Mouse (Mus musculus): ENCODE data around the gene Gm7978. TPM values are rescaled to one million over a fixed set of nuclear protein-coding genes. Genes with fewer than 3 reads are reported as not detected.
"Not testable (repeated sequence)": the region's sequence is repeated elsewhere in the genome, so short reads cannot be mapped to it uniquely, and the experiment has no call there.

Gene Gm7978
- not detected for total RNA-seq (2021)

DNA sequence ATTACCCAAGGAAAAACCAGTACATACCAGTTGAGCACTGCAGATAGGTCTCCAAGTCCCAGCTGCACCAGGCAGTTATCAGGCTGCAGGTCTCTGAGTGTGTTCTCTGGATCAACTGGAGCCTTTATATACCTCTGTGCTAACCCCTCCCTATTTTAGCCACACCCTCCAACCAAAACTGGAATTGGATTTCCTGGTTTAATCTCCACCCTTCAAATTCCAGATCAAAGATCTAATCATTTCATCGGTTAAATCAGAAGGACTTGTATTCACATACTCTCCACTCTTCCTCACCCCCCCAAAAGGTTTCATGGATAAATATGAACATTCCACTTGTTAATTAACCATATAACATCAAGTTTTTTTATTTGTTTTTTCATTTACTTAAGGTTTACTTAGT is at the start of gene Gm7978:
Gene Gm7978 (minus strand): TSS at position 101 of the 400 bp plus-strand sequence.
- intact Hi-C loops (cut with DNase I); DNase-seq: not testable (repeated sequence)

DNA sequence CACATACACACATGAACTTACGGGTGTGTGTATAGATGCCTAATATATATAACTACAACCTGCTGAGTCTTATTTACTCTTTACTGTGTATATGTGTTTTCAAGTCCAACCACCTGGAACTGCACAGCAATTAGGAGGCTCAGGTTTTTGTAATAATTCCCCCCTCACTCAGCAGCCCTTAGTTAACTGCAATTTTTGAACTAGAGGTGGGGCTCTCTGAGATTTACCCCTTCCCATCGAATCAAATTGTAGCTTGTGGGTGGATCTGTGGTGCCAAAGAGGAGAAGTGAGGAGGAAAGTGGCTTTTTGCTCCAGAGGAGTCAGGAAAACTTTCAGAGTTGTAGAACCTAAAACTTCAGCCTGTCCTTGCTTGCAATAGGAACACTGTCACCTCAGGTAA is 39.7 kb upstream of the Gm7978 start, which contains the start of gene E330014E10Rik:
Gene E330014E10Rik (plus strand): TSS at position 301 of the 400 bp plus-strand sequence.
- DNase-seq; intact Hi-C loops (cut with DNase I): not testable (repeated sequence)

DNA sequence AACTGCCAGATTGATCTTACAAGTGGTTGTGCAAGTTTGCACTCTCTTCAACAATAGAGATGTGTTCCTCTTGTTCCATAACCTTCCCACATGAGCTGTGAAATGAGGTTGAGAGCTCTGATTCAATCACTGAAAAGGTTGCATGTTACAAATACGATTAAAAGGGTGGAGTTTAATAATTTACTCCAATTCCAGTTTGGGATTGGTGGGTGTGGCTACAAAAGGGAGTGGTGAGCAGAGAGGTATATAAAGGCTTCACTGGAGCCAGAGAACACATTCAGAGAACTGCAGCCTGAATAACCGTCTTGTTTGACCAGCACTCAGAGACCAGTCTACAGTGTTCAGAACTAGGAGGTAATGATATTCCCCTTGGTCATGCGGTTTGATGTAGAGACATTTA is 5.7 kb upstream of the Gm7978 start, which contains the start of gene Gm7982:
Gene Gm7982 (plus strand): TSS at position 301 of the 400 bp plus-strand sequence.
- DNase-seq; intact Hi-C loops (cut with DNase I): not testable (repeated sequence)

Other genes with a start within 250 kb of the Gm7978 start
- gene Gm3286, start 225.4 kb downstream of the Gm7978 start, total RNA-seq (2021): not detected
- not detected for gene Gm7971, start 141.3 kb downstream of the Gm7978 start, total RNA-seq (2021)
- not detected for gene Gm7982, start 5.8 kb upstream of the Gm7978 start, total RNA-seq (2021)
- not detected for gene E330014E10Rik, start 39.8 kb upstream of the Gm7978 start, total RNA-seq (2021)
- gene Cxcl13, start 220.8 kb upstream of the Gm7978 start, total RNA-seq (2021): not detected

All from left cerebral cortex, postnatal 4 days (tissue).